Comparison of ENCODE assay signal across 9 mouse cellular contexts in genomic region chr2:91455826-91456225, GRCm38 (mm10). TPM values are rescaled to one million over a fixed set of nuclear protein-coding genes. Genes with fewer than 3 reads are reported as not detected.
A peak's percentile ranks its signal among the peaks of the same experiment; 100 is the strongest.
DNase-seq lines count a peak whose midpoint lies in the region; ATAC-seq and TF ChIP-seq lines count a peak whose summit lies in the region.
"Had no signal": no experiment of that assay in that cellular context is flagged by ENCODE, and none has a peak within 500 bp of the region (broad histone marks: within the 10 kb centered on the region; RNA-seq: fewer than 3 reads in every experiment).

No protein-coding gene starts in this region.

- peaks cover 15% of the 10 kb centered on the region for H3K4me1 ChIP-seq in kidney, adult 2 months (ENCODE audit: control insufficient read depth, insufficient read depth, low read length)
- no peaks in the 10 kb centered on the region for H3K4me1 ChIP-seq in midbrain, postnatal 0 days (ENCODE audit: insufficient read depth, low read length)

- 5% methylated on average over 4 of the region's 4 CpGs for WGBS in kidney, adult 2 months
- 3% methylated on average over 4 of the region's 4 CpGs for WGBS in midbrain, postnatal 0 days

- H3K36me3 ChIP-seq in kidney, adult 2 months (ENCODE audit: control insufficient read depth, insufficient read depth, low read length) = no peaks in the 10 kb centered on the region
- no peaks in the 10 kb centered on the region for H3K36me3 ChIP-seq in midbrain, postnatal 0 days (ENCODE audit: insufficient read depth, low read length)
- H3K36me3 ChIP-seq: stomach, embryonic 15.5 days had no signal

- H3K9ac ChIP-seq in midbrain, postnatal 0 days (replicated peaks; ENCODE audit: low read length, poor library complexity, severe bottlenecking) = no peak overlapping the region
- H3K9ac ChIP-seq: stomach, embryonic 15.5 days had no signal

- TF ChIP-seq CTCF in kidney, adult 2 months (conservative IDR thresholded peaks at IDR 0.05; ENCODE audit: insufficient read depth, insufficient read length, low read depth, low read length) = peak; percentile 33
- peak; percentile 93 for TF ChIP-seq CTCF in midbrain, postnatal 0 days (IDR thresholded peaks at IDR 0.05)

- peak; percentile 23 to 76 for DNase-seq in adrenal gland, adult (ENCODE audit: inconsistent age in 2 of 2, low spot score in 1 of 2)
- no peak for DNase-seq in adrenal gland, adult 18-20 months (ENCODE audit: low spot score in 2 of 2)
- DNase-seq in kidney, adult 2 months = peak; percentile 74
- no peak for DNase-seq in kidney, postnatal 4 days
- DNase-seq in Muller cell, postnatal 12 days (ENCODE audit: inconsistent ontology term) = peak; percentile 68
- peak; percentile 84 for DNase-seq in midbrain, postnatal 0 days (ENCODE audit: low spot score)

- no peak overlapping the region for H3K27ac ChIP-seq in kidney, adult 2 months (ENCODE audit: insufficient read depth, low read depth, low read length)
- H3K27ac ChIP-seq in midbrain, postnatal 0 days (ENCODE audit: low read depth, low read length) = no peak overlapping the region

- no peak overlapping the region for H3K4me3 ChIP-seq in kidney, adult 2 months (ENCODE audit: insufficient read depth, low read depth, low read length)
- no peak overlapping the region for H3K4me3 ChIP-seq in midbrain, postnatal 0 days (ENCODE audit: low read depth, low read length)
- H3K4me3 ChIP-seq: stomach, embryonic 15.5 days had no signal

- no peaks in the 10 kb centered on the region for H3K27me3 ChIP-seq in kidney, adult 2 months (replicated peaks; ENCODE audit: control insufficient read depth, insufficient read depth, low read length)
- peaks cover 4% of the 10 kb centered on the region; the same call in 1 of the 2 replicates for H3K27me3 ChIP-seq in midbrain, postnatal 0 days (ENCODE audit: insufficient read depth, low read length)
- H3K27me3 ChIP-seq: stomach, embryonic 15.5 days had no signal

- H3K9me3 ChIP-seq in midbrain, postnatal 0 days (ENCODE audit: low read length) = no peaks in the 10 kb centered on the region
- H3K9me3 ChIP-seq: stomach, embryonic 15.5 days had no signal

- H3K4me2 ChIP-seq in midbrain, postnatal 0 days (ENCODE audit: low read depth, low read length, poor library complexity, severe bottlenecking) = no peak overlapping the region
- H3K4me2 ChIP-seq: stomach, embryonic 15.5 days had no signal

- TF ChIP-seq POLR2A in kidney, adult 2 months (IDR thresholded peaks at IDR 0.05; ENCODE audit: low read depth, low read length) = no peak

- ATAC-seq in granulocyte monocyte progenitor cell, adult 5-6 weeks (replicated peaks; ENCODE audit: poor library complexity, severe bottlenecking) = peak; percentile 55
- peak; percentile 59; the same call in 1 of the 2 replicates for ATAC-seq in midbrain, postnatal 0 days (ENCODE audit: low FRiP score)
- no peak for ATAC-seq in erythroid progenitor cell, adult 5-6 weeks (replicated peaks; ENCODE audit: low FRiP score, poor library complexity, severe bottlenecking)

RNA-seq across cellular contexts. Expression of gene Lrp4, which starts 1.5 kb away (rescaled TPM):
- total RNA-seq in adrenal gland, adult 18-20 months (2021) = 1 to 10 TPM; 4.8 TPM
- 8.6 and 10.3 TPM in 2 replicates for polyA plus RNA-seq in kidney, adult 2 months (2012; rRNA removed)
- total RNA-seq in granulocyte monocyte progenitor cell, adult 5-6 weeks (2014; fragmentation: Nextera tagmentation) = 2.6 and 2.8 TPM in 2 replicates
- 5.2 and 5.4 TPM in 2 replicates for total RNA-seq in granulocyte monocyte progenitor cell, adult 5-6 weeks (2017)
- total RNA-seq in midbrain, postnatal 0 days (2014; rRNA removed) = 17.1 and 19.2 TPM in 2 replicates
- polyA plus RNA-seq in midbrain, postnatal 0 days (2015; fragmentation: Nextera tagmentation; extraction: Ambion mirVana) = 3.4 TPM in 2 replicates
- total RNA-seq in erythroid progenitor cell, adult 5-6 weeks (2015; ENCODE audit: low replicate concordance) = 0.42 and 1.1 TPM in 2 replicates
- total RNA-seq in erythroid progenitor cell, adult 5-6 weeks (2017; ENCODE audit: low replicate concordance) = 0.51 and 2.6 TPM in 2 replicates

RNA-seq across cellular contexts. Expression of gene 1110051M20Rik, which starts 11.3 kb away (rescaled TPM):
- total RNA-seq in adrenal gland, adult 18-20 months (2021) = 10 to 100 TPM; 15.0 to 16.4 TPM
- polyA plus RNA-seq in kidney, adult 2 months (2012; rRNA removed) = 35.0 and 36.7 TPM in 2 replicates
- 8.8 and 9.6 TPM in 2 replicates for total RNA-seq in granulocyte monocyte progenitor cell, adult 5-6 weeks (2014; fragmentation: Nextera tagmentation)
- 5.8 and 6.7 TPM in 2 replicates for total RNA-seq in granulocyte monocyte progenitor cell, adult 5-6 weeks (2017)
- total RNA-seq in midbrain, postnatal 0 days (2014; rRNA removed) = 146 and 158 TPM in 2 replicates
- 171 and 172 TPM in 2 replicates for polyA plus RNA-seq in midbrain, postnatal 0 days (2015; fragmentation: Nextera tagmentation; extraction: Ambion mirVana)
- total RNA-seq in erythroid progenitor cell, adult 5-6 weeks (2015; ENCODE audit: low replicate concordance) = 1.4 and 3.8 TPM in 2 replicates
- 1.2 and 4.0 TPM in 2 replicates for total RNA-seq in erythroid progenitor cell, adult 5-6 weeks (2017; ENCODE audit: low replicate concordance)

Comparison
In these comparisons a context has a peak if more than half of its experiments do, and no peak if none do; other contexts are left out.
1. DNase-seq: peak in adrenal gland, adult (2 of 2), kidney, adult 2 months (single experiment), Muller cell, postnatal 12 days (single experiment) and midbrain, postnatal 0 days (single experiment); none in adrenal gland, adult 18-20 months (0 of 2) and kidney, postnatal 4 days (0 of 2).